Mouse (Mus musculus) kidney, embryonic 16.5 days (tissue): ENCODE results near the gene Gm10837. TPM values are rescaled to one million over a fixed set of nuclear protein-coding genes. Genes with fewer than 3 reads are reported as not detected.
A peak's percentile ranks its signal among the peaks of the same experiment; 100 is the strongest.

Source experiments
- ATAC-seq: fragments of 200-750 bp; cut with Nextera tagmentation; 2 replicates; pipeline ENCODE4 v1.8.0; 2017; ENCODE audit warnings: moderate TSS enrichment; ENCODE audit not compliant: low FRiP score, low TSS enrichment
- H3K27ac ChIP-seq: fragments of 300-500 bp; sonication (generic); 2 replicates; pipeline ENCODE4 v1.5.1; 2014; ENCODE audit warnings: low read length
- H3K27me3 ChIP-seq: fragments of 300-500 bp; sonication (generic); 2 replicates; pipeline ENCODE4 v1.6.1; 2014; ENCODE audit warnings: low read length, control low read depth, mixed read lengths; ENCODE audit not compliant: insufficient read depth
- H3K36me3 ChIP-seq: fragments of 300-500 bp; sonication (generic); 2 replicates; pipeline ENCODE4 v1.6.1; 2014; ENCODE audit warnings: low read length, control low read depth, mixed read lengths; ENCODE audit not compliant: insufficient read depth
- H3K4me1 ChIP-seq: fragments of 300-500 bp; sonication (generic); 2 replicates; pipeline ENCODE4 v1.6.1; 2014; ENCODE audit warnings: low read length, control low read depth, mixed read lengths; ENCODE audit not compliant: insufficient read depth
- H3K4me2 ChIP-seq: fragments of 300-500 bp; sonication (generic); replicated peaks from 2 replicates; pipeline ENCODE4 v1.6.1; 2014; ENCODE audit warnings: low read depth, low read length
- H3K4me3 ChIP-seq: fragments of 300-500 bp; sonication (generic); 2 replicates; pipeline ENCODE4 v1.5.1; 2014; ENCODE audit warnings: mild to moderate bottlenecking, low read length
- H3K9ac ChIP-seq: fragments of 300-500 bp; sonication (generic); replicated peaks from 2 replicates; pipeline ENCODE4 v1.6.1; 2014; ENCODE audit warnings: low read length
- H3K9me3 ChIP-seq: fragments of 300-500 bp; sonication (generic); 2 replicates; pipeline ENCODE4 v1.6.1; 2016; ENCODE audit warnings: low read length, control low read depth
- WGBS: fragments of 180-500 bp; shearing (Covaris S2); extraction: QIAGEN DNeasy Blood & Tissue Kit; methylation state at CpG from one replicate; pipeline ENCODE4 v1.1.7; 2014; 5-methylcytosine and 5-hydroxymethylcytosine counted together
- polyA plus RNA-seq: library from polyadenylated mRNA; unstranded; fragments of >200 nt; fragmentation: Nextera tagmentation; extraction: Ambion mirVana; gene quantifications from 2 replicates; pipeline ENCODE4 v1.2.1, GENCODE M21; 2015

Gm10837 gene
- polyA plus RNA-seq, 1 experiment from 2014 or later, result not detected

GRCm38 (mm10) chr14:122464351-122464762 is 26.0 kb upstream of the Gm10837 start:
- Histone ChIP-seq H3K9me3 (no peaks in the 10 kb centered on the region), H3K36me3 (no peaks in the 10 kb centered on the region), H3K27me3 (peaks cover 93% of the 10 kb centered on the region), H3K4me2 (peak overlapping the region; percentile 84), H3K4me3 (peak overlapping the region; percentile 51), H3K27ac (no peak overlapping the region), H3K4me1 (peaks cover 20% of the 10 kb centered on the region), H3K9ac (peak overlapping the region; percentile 22; the same call in 1 of the 2 replicates)
- 0 out of 2 replicates have a peak, but pooled peaks have one; percentile 4 for ATAC-seq
- under 1% methylated on average over 37 of the region's 62 CpGs for WGBS

- Histone ChIP-seq H3K4me1 (peaks cover 20% of the 10 kb centered on the region), H3K27ac (no peak within 1 kb of the TSS), H3K4me2 (peak within 1 kb of the TSS; percentile 84), H3K9me3 (no peaks in the 10 kb centered on the region), H3K4me3 (peak within 1 kb of the TSS; percentile 51), H3K36me3 (no peaks in the 10 kb centered on the region), H3K9ac (peak within 1 kb of the TSS; percentile 22; the same call in 1 of the 2 replicates), H3K27me3 (peaks cover 95% of the 10 kb centered on the region)
- whole genome bisulfite sequencing, result under 1% methylated on average over 49 of the region's 62 CpGs
- peak; percentile 49 for ATAC-seq
Measured at GRCm38 (mm10) chr14:122464763-122465741, 25.3 kb upstream of the Gm10837 start, which contains the start of gene Zic5. Gene Zic5 (minus strand): TSS chr14:122465677.

DNA sequence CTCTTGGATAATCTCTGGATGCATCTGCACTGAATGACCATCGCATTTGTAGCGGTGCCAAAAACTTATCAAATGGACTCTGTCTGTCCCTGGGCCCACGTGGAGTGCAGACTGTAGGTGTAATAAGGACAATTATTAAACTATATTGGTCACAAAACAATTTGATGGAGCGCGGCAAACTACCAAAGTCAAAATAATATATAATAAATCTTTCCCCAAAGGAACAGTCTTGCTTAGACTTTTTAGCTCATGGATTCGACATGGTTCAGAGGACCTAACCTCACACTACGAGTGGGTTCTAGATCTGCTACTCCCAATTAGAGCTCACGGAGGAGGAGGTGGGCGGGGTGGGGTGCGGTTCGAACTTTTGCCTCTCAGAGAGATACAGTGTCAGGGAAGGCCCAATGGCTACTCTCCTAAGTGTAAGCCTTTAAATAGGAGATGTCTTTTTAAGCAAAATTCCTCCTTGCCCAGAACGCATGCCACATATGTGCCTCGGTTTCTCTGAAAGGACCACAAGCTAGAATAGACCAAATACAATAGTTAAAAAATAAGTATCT is 24.4 kb upstream of the Gm10837 start:
- Histone ChIP-seq H3K36me3 (no peaks in the 10 kb centered on the region), H3K4me1 (peaks cover 20% of the 10 kb centered on the region), H3K27ac (no peak overlapping the region), H3K9me3 (no peaks in the 10 kb centered on the region), H3K4me3 (no peak overlapping the region), H3K4me2 (no peak overlapping the region), H3K27me3 (peaks cover 97% of the 10 kb centered on the region), H3K9ac (no peak overlapping the region)
- 21% methylated on average over 13 of the region's 13 CpGs for WGBS
- ATAC-seq, result no peak

DNA sequence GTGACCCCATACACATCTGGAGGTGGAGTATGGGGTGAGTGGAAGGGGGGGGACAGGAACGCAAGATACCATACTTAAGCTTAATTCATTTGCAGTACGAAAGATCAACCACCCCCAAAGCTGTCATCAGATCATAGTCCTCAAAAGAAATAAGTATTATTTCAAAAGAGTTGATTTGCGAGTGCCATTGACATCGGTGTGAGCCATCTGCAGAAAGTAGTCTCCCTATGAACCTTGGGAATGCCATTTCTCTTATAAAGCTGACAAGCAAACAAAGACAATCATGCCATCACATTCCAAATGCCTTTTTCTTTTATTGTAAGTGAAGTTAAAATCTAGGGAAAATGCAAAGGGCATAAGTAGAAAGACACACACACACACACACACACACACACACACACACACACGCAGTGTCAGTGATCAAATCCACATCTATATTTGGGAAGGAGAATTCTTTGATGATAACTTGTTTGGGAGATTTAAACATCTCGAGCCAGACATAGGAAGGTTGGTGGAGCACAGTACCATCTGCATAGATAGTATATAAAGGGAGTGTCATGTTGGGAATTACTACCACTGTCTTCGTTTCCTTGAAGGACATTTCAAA is 23.5 kb upstream of the Gm10837 start:
- Histone ChIP-seq H3K27ac (no peak overlapping the region), H3K4me2 (no peak overlapping the region), H3K36me3 (no peaks in the 10 kb centered on the region), H3K9ac (no peak overlapping the region), H3K4me1 (peaks cover 20% of the 10 kb centered on the region), H3K4me3 (no peak overlapping the region), H3K9me3 (no peaks in the 10 kb centered on the region), H3K27me3 (peaks cover 99% of the 10 kb centered on the region)
- ATAC-seq, result no peak
- WGBS, result 50% methylated on average over 7 of the region's 7 CpGs

- H3K9ac ChIP-seq, result no peak overlapping the region
- H3K27ac ChIP-seq, result no peak overlapping the region
- H3K27me3 ChIP-seq, result peaks cover 97% of the 10 kb centered on the region
- no peak for ATAC-seq
- H3K9me3 ChIP-seq, result no peaks in the 10 kb centered on the region
- no peaks in the 10 kb centered on the region for H3K36me3 ChIP-seq
- no peak overlapping the region for H3K4me2 ChIP-seq
- 3% methylated on average over 23 of the region's 23 CpGs for WGBS
- peaks cover 20% of the 10 kb centered on the region for H3K4me1 ChIP-seq
- H3K4me3 ChIP-seq, result no peak overlapping the region
Measured at GRCm38 (mm10) chr14:122467926-122468841, 22.2 kb upstream of the Gm10837 start.

DNA sequence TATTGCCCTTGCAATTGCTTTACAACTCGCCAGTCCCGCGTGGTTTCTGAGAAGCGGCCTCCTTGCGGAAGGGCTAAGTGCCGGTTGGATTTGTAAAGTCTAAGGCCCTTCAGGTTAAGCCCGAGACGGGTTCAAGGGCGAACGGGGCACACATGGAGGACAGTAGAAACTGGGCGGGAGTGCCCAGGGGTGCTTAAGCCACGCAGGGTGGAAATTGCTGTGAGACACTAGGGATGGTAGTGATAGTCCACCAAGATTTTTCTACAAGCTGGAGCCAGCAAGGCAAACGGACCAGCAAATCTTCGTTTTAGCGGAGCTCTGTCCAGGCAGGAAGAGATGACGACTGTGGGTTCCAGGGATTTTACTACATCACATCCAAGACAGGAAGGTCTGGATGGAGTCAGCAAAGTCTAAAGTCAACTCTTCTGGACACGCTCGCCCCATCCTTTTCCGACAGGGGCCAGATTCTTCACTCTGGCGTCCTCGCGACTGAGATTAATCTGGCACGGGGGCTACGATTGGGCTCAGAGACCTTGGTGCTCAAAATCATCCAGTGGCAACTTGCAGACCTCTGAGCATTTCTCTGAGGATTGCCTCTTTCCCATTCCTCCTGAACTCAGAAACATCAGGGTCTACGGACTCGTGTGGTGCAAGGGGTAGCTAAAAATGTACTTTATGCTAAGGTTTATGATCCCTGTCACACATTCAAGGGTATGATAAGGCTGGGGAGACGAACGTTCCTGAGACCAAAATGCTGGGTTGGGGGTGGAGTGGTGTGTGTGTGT is 21.2 kb upstream of the Gm10837 start:
- no peak for ATAC-seq
- 1% methylated on average over 28 of the region's 28 CpGs for WGBS
- Histone ChIP-seq H3K36me3 (no peaks in the 10 kb centered on the region), H3K4me2 (no peak overlapping the region), H3K27ac (no peak overlapping the region), H3K27me3 (peaks cover 97% of the 10 kb centered on the region), H3K4me3 (no peak overlapping the region), H3K4me1 (peaks cover 18% of the 10 kb centered on the region), H3K9me3 (no peaks in the 10 kb centered on the region), H3K9ac (no peak overlapping the region)

- H3K27me3 ChIP-seq, result peaks cover 97% of the 10 kb centered on the region
- no peaks in the 10 kb centered on the region for H3K36me3 ChIP-seq
- ATAC-seq, result no peak
- H3K9me3 ChIP-seq, result no peaks in the 10 kb centered on the region
- peaks cover 24% of the 10 kb centered on the region for H3K4me1 ChIP-seq
- H3K9ac ChIP-seq, result no peak overlapping the region
- WGBS, result 12% methylated on average over 31 of the region's 31 CpGs
- no peak overlapping the region for H3K27ac ChIP-seq
- no peak overlapping the region for H3K4me3 ChIP-seq
- H3K4me2 ChIP-seq, result no peak overlapping the region
Measured at GRCm38 (mm10) chr14:122471449-122472085, 18.8 kb upstream of the Gm10837 start.

- no peak for ATAC-seq
- Histone ChIP-seq H3K4me1 (peaks cover 24% of the 10 kb centered on the region), H3K4me2 (no peak overlapping the region), H3K4me3 (no peak overlapping the region), H3K9me3 (no peaks in the 10 kb centered on the region), H3K36me3 (no peaks in the 10 kb centered on the region), H3K27me3 (peaks cover 97% of the 10 kb centered on the region), H3K27ac (no peak overlapping the region), H3K9ac (no peak overlapping the region)
- WGBS, result 2% methylated on average over 13 of the region's 13 CpGs
Measured at GRCm38 (mm10) chr14:122472161-122472560, 18.2 kb upstream of the Gm10837 start.
